Mouse (Mus musculus): ENCODE results near the gene Tsr1.

The Tsr1 gene

GRCm38 (mm10) chr11:74898517-74898827 lies 601 bp downstream of the Tsr1 start:
- DNase-seq, result no peak

- no peak for DNase-seq
Measured at GRCm38 (mm10) chr11:74901555-74901954, 3.7 kb downstream of the Tsr1 start.

- no peak for DNase-seq
Measured at GRCm38 (mm10) chr11:74902416-74902815, 4.5 kb downstream of the Tsr1 start.

GRCm38 (mm10) chr11:74907850-74908249 lies 10.0 kb downstream of the Tsr1 start:
- no peak for DNase-seq

GRCm38 (mm10) chr11:74908618-74909399 lies 10.9 kb downstream of the Tsr1 start:
- no peak for DNase-seq

GRCm38 (mm10) chr11:74909978-74910377 lies 12.1 kb downstream of the Tsr1 start:
- DNase-seq, result no peak

- DNase-seq, result no peak
Measured at GRCm38 (mm10) chr11:74912492-74912891, 14.6 kb downstream of the Tsr1 start.

- no peak for DNase-seq
Measured at GRCm38 (mm10) chr11:74919249-74919648, 21.4 kb downstream of the Tsr1 start.

GRCm38 (mm10) chr11:74924149-74924548 lies 26.3 kb downstream of the Tsr1 start:
- peak; percentile 54 for DNase-seq

- DNase-seq, result peak; percentile 92
Measured at GRCm38 (mm10) chr11:74925577-74926387, 27.9 kb downstream of the Tsr1 start, which contains the start of the genes Smg6 and Srr. Gene Smg6 (plus strand): TSS chr11:74925823. Gene Srr (minus strand): TSS chr11:74925948.

- peak; percentile 19 for DNase-seq
Measured at GRCm38 (mm10) chr11:74926388-74927005, 28.6 kb downstream of the Tsr1 start.

- DNase-seq, result no peak
Measured at GRCm38 (mm10) chr11:74927236-74927725, 29.4 kb downstream of the Tsr1 start.

- DNase-seq, result no peak
Measured at GRCm38 (mm10) chr11:74929111-74929510, 31.2 kb downstream of the Tsr1 start.

- DNase-seq, result no peak
Measured at GRCm38 (mm10) chr11:74930391-74930790, 32.5 kb downstream of the Tsr1 start.

- no peak for DNase-seq
Measured at GRCm38 (mm10) chr11:74946348-74946747, 48.5 kb downstream of the Tsr1 start.

- DNase-seq, result peak; percentile 4
Measured at GRCm38 (mm10) chr11:74954901-74955300, 57.0 kb downstream of the Tsr1 start.

- no peak for DNase-seq
Measured at GRCm38 (mm10) chr11:74956006-74956405, 58.1 kb downstream of the Tsr1 start.

- no peak for DNase-seq
Measured at GRCm38 (mm10) chr11:74957600-74957999, 59.7 kb downstream of the Tsr1 start.
